Comparison of ENCODE assay signal across 35 mouse cellular contexts in the genomic region with DNA sequence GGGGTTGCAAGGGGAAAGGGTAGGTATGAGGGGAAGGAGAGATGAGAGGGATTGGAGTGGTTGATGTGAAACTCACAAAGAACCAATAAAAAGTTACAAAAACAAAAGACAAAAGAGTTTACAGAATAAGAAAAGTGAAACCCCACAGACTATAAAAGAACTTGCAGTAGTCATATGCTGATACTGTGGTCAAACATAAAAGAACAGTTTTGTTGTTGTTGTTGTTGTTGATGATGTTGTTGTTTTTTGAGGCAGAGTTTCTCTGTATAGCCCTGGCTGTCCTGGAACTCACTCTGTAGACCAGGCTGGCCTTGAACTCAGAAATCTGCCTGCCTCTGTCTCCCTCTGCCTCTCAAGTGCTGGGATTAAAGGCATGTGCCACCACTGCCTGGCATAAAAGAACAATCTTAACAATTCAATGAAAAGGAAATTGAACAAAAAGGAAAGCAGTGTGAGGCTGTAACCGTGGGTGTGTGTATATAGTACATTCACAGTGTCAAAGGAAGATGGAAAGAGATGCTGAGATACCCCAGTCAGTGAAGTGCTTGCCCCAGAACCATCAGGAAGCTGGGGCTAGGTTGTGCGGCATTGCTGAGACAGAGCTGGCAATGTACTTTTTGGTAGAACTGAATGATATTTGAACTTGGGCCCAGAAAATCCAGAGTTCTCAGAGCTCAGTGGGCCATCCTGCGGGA. TPM values are rescaled to one million over a fixed set of nuclear protein-coding genes. Genes with fewer than 3 reads are reported as not detected.
"Had no signal": no experiment of that assay in that cellular context is flagged by ENCODE, and none has a peak within 500 bp of the region (broad histone marks: within the 10 kb centered on the region; RNA-seq: fewer than 3 reads in every experiment).

No protein-coding gene starts in this region.

- DNase-seq: gastrocnemius, adult 2 months; gastrocnemius, postnatal 10 days; gastrocnemius, postnatal 25 days; heart, adult 18-20 months; heart, postnatal 10 days; heart, postnatal 4 days; kidney, adult 18-20 months; kidney, adult 8-10 months; kidney, postnatal 14 days; kidney, postnatal 36 days; layer of hippocampus, adult 9-11 months; layer of hippocampus, postnatal 36 days; left cerebral cortex, postnatal 4 days had no signal

- ATAC-seq: hindbrain, embryonic 16.5 days; intestine, embryonic 15.5 days; intestine, postnatal 0 days; liver, embryonic 12.5 days had no signal

RNA-seq across cellular contexts. Expression of a gene that starts 49.2 kb away (rescaled TPM):
- total RNA-seq: gastrocnemius, adult 2 months; gastrocnemius, postnatal 10 days; gastrocnemius, postnatal 25 days; gastrocnemius, postnatal 4 days; granulocyte monocyte progenitor cell, adult 5-6 weeks; heart, adult 18-20 months; heart, adult 8-10 months; heart, postnatal 10 days; heart, postnatal 25 days; heart, postnatal 4 days; liver, adult 2 months had no signal
- polyA plus RNA-seq: heart, embryonic 10.5 days; heart, embryonic 12.5 days; heart, embryonic 14.5 days; heart, embryonic 16.5 days; hindbrain, embryonic 10.5 days; hindbrain, embryonic 12.5 days; hindbrain, embryonic 14.5 days; intestine, embryonic 15.5 days; intestine, postnatal 0 days; kidney, embryonic 14.5 days; large intestine, adult 2 months; limb, embryonic 11.5 days; limb, embryonic 13.5 days; limb, embryonic 15.5 days; liver, adult 2 months; liver, embryonic 12.5 days; liver, embryonic 14.5 days had no signal
